Mouse (Mus musculus) CD4-positive naive resting alpha-beta T cell, adult 76 days (primary cell): ENCODE measurements around the gene Zfp518a. TPM values are rescaled to one million over a fixed set of nuclear protein-coding genes. Genes with fewer than 3 reads are reported as not detected.

ENCODE experiments used
- total RNA-seq: library from RNA; stranded (reverse); gene quantifications from one replicate; pipeline ENCODE4 v1.2.4, GENCODE M21; 2023

The Zfp518a gene
- total RNA-seq = 17.2 TPM

DNA sequence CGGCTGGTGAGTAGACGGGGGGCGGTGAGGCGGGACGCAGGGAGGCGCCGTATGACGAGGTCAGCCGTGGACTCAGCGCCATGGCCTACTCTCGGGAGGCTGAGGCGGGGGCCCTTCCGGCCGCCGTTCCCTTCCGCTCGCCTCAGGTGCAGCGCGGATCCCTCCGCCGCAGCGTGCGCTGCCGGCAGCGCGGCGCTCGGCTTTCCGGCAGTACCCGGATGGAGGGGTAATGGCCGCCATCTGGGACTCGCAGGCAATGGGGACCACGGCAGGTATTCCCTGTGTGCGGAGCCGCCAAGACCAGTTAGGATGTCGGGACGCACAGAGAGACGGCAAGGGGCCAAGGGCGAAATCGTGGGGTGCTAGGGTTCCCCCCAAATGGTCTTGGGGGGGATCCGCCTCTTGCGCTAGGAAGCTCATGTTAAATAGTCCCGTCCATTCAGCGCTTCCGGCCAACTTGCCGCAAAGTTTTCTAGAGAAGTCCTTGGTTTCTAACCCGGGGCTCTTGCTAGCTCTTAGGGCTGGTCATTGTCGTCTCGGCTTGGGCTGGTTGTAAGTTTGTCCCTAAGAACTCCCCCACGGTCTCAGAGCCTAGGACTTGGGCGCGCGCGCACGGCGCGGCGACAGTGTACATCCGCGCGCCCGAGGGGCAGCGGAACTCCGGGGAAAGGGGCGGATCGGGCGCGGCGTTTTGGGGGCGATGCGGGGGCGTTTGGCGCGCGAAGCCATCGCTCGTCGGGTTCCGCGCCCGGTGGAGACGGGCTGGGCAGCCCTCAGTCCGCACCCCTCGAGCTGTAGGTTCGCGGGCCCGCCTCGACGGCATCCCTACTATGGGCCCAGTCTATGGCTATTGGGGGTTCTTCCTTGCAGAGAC is at the start of gene Zfp518a:
Gene Zfp518a (plus strand): TSS at position 187 of the 874 bp plus-strand sequence.

Other genes starting within 250 kb of the Zfp518a start
- gene Cc2d2b, start 146.0 kb upstream of the Zfp518a start, total RNA-seq = not detected
- 6.2 TPM for gene Ccnj, start 63.4 kb upstream of the Zfp518a start, total RNA-seq
- 31.7 TPM for gene Blnk, start 99.8 kb downstream of the Zfp518a start, total RNA-seq
- gene Dntt, start 134.6 kb downstream of the Zfp518a start, total RNA-seq = 1.7 TPM
- gene Opalin, start 182.4 kb downstream of the Zfp518a start, total RNA-seq = not detected